Mouse (Mus musculus): ENCODE measurements around the gene Trim72. TPM values are rescaled to one million over a fixed set of nuclear protein-coding genes. Genes with fewer than 3 reads are reported as not detected.

The Trim72 gene
- 0.09 and 0.41 TPM in 2 replicates for polyA plus RNA-seq (2015; fragmentation: Nextera tagmentation; extraction: Ambion mirVana)

- Histone ChIP-seq H3K9ac (0 out of 2 replicates have a peak within 1 kb of the TSS, but pooled peaks have one; percentile 7), H3K4me1 (no peaks in the 10 kb centered on the region; the same call in 1 of the 2 replicates), H3K4me3 (replicated peaks) (peak within 1 kb of the TSS; percentile 20), H3K27me3 (replicated peaks) (no peaks in the 10 kb centered on the region), H3K9me3 (no peaks in the 10 kb centered on the region), H3K27ac (peak within 1 kb of the TSS; percentile 84), H3K36me3 (no peaks in the 10 kb centered on the region), H3K4me2 (peak within 1 kb of the TSS; percentile 50)
- ATAC-seq (ENCODE audit: insufficient read depth, low FRiP score, low read depth), result no peak
- 74% methylated on average over 2 of the region's 2 CpGs for WGBS
These were observed at the start of gene Trim72 for GRCm38 (mm10) chr7:128003688-128004087. Gene Trim72 (plus strand): TSS chr7:128003949.

DNA sequence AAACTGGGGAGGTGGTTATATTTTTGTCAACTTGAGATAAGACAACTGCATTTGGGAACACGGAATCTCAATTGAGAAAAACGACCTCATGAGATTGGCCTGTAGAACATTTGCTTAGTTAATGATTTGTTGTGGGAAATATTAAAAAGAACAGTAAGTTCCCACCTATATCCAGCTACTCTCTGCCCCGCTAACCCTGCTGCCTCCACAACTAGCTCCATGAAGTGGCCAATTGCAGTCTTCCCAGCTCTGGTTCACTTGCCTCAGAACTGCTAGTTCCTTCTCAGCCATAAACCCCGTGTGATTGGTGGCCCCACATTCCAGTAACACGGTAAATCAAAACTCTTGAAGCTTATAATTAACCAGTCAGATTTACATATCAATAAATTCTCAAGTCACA lies 44.4 kb upstream of the Trim72 start:
- Histone ChIP-seq H3K4me1 (no peaks in the 10 kb centered on the region), H3K4me3 (replicated peaks) (no peak overlapping the region), H3K4me2 (no peak overlapping the region), H3K27ac (no peak overlapping the region), H3K27me3 (replicated peaks) (no peaks in the 10 kb centered on the region), H3K9me3 (no peaks in the 10 kb centered on the region), H3K36me3 (no peaks in the 10 kb centered on the region), H3K9ac (no peak overlapping the region)
- WGBS, result 59% methylated on average over 5 of the region's 5 CpGs
- ATAC-seq (ENCODE audit: insufficient read depth, low FRiP score, low read depth), result no peak

DNA sequence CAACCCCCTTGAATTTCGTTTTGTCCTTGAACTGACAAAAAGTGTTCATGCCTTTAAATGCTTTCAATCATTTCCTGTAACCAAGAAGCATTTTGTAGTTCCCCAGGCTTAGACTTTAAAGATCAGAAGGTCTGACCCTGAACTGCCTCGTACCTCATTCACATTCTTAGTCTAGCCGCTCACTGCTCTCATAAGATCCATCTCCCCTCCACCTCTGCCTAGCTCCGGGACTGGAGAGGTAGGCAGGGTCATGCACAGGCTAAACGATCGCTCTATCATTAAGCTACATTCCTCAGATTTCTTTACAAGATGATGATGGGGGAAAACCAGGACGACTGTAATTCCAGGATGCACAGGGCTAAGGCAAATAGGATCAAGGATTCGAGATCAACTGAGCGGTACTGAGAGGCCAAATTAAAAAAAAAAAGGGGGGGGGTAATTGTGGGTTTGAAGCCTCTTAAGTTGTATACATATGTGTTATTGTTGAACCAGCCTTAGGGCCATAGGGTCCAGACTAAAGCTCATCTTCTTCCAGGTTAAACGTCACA lies 37.3 kb upstream of the Trim72 start:
- H3K9ac ChIP-seq, result peak overlapping the region; percentile 91; the same call in 1 of the 2 replicates
- peaks cover 6% of the 10 kb centered on the region for H3K4me1 ChIP-seq
- H3K9me3 ChIP-seq, result no peaks in the 10 kb centered on the region
- H3K36me3 ChIP-seq, result peaks cover 11% of the 10 kb centered on the region
- peak overlapping the region; percentile 90 for H3K27ac ChIP-seq
- no peaks in the 10 kb centered on the region for H3K27me3 ChIP-seq (replicated peaks)
- no peak for ATAC-seq (ENCODE audit: insufficient read depth, low FRiP score, low read depth)
- peak overlapping the region; percentile 67 for H3K4me3 ChIP-seq (replicated peaks)
- WGBS, result 10% methylated on average over 10 of the region's 10 CpGs
- peak overlapping the region; percentile 64 for H3K4me2 ChIP-seq

- under 1% methylated on average over 90 of the region's 92 CpGs for WGBS
- Histone ChIP-seq H3K4me1 (peaks cover 6% of the 10 kb centered on the region), H3K4me3 (replicated peaks) (peak within 1 kb of the TSS; percentile 67), H3K9me3 (no peaks in the 10 kb centered on the region), H3K4me2 (peak within 1 kb of the TSS; percentile 79), H3K27me3 (replicated peaks) (no peaks in the 10 kb centered on the region), H3K9ac (peak within 1 kb of the TSS; percentile 91), H3K36me3 (peaks cover 19% of the 10 kb centered on the region), H3K27ac (peak within 1 kb of the TSS; percentile 90)
- ATAC-seq (ENCODE audit: insufficient read depth, low FRiP score, low read depth), result peak; percentile 94
These were observed 36.5 kb upstream of the Trim72 start, which contains the start of gene Fus for GRCm38 (mm10) chr7:127967004-127967921. Gene Fus (plus strand): TSS chr7:127967457.

DNA sequence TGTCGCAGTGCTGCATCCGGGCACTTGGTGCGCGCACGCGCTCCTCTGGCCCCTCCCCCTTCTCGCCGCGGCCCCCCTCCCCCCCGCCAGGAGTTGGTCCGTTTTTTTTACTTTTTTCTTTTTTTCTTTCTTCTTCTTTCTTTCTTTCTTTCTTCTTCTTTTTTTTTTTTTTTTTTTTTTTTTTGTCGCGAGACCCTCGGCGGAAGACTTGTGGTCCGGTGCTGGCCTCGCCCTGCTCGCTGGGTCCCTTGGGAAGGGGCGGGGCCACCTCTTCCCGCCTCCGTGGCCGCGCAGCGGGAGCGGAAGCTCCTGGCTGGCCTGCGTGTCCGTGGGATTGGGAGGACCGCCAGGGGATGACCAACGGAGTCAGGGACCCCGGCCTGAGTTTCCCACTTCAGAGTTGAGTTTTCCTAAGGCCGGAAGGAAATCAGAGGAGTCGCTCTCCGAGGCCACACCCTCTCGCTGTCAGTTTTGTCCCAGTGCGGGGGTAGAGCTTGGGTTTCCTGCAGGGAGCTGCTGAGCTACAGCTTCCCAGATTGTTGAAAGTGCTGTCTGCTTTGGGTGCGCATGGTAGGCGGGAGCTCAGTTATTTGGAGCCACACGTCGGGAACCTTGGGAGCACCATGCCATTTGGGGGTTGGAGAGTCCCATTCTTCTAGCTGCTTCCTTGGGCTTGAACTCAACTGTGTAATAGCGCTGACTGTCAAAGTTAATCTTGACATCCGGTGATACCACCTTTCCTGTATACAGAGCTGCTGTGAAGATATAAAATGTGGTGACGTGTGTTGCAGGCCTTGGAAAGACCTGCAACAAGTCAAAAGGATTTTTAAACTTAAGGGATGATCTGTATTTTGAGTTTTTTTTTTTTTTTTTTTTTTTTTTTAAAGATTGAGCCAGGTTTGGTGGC lies 35.6 kb upstream of the Trim72 start:
- peak overlapping the region; percentile 90 for H3K27ac ChIP-seq
- H3K27me3 ChIP-seq (replicated peaks), result no peaks in the 10 kb centered on the region
- peaks cover 6% of the 10 kb centered on the region for H3K4me1 ChIP-seq
- H3K4me2 ChIP-seq, result peak overlapping the region; percentile 79
- peak overlapping the region; percentile 91; the same call in 1 of the 2 replicates for H3K9ac ChIP-seq
- no peaks in the 10 kb centered on the region for H3K9me3 ChIP-seq
- 0 out of 2 replicates have a peak, but pooled peaks have one; percentile 38 for ATAC-seq (ENCODE audit: insufficient read depth, low FRiP score, low read depth)
- H3K4me3 ChIP-seq (replicated peaks), result peak overlapping the region; percentile 67
- WGBS, result under 1% methylated on average over 40 of the region's 42 CpGs
- H3K36me3 ChIP-seq, result peaks cover 26% of the 10 kb centered on the region

GRCm38 (mm10) chr7:127974413-127974930 lies 29.3 kb upstream of the Trim72 start:
- Histone ChIP-seq H3K4me3 (replicated peaks) (no peak overlapping the region), H3K4me2 (no peak overlapping the region), H3K27ac (no peak overlapping the region), H3K4me1 (no peaks in the 10 kb centered on the region), H3K9ac (no peak overlapping the region), H3K9me3 (no peaks in the 10 kb centered on the region), H3K36me3 (peaks cover 67% of the 10 kb centered on the region), H3K27me3 (replicated peaks) (no peaks in the 10 kb centered on the region)
- ATAC-seq (ENCODE audit: insufficient read depth, low FRiP score, low read depth), result no peak
- 86% methylated on average over 2 of the region's 2 CpGs for WGBS

- Histone ChIP-seq H3K4me2 (no peak overlapping the region), H3K4me3 (replicated peaks) (no peak overlapping the region), H3K27ac (no peak overlapping the region), H3K27me3 (replicated peaks) (no peaks in the 10 kb centered on the region), H3K36me3 (peaks cover 67% of the 10 kb centered on the region), H3K9me3 (no peaks in the 10 kb centered on the region), H3K4me1 (no peaks in the 10 kb centered on the region), H3K9ac (no peak overlapping the region)
- 94% methylated on average over 2 of the region's 2 CpGs for WGBS
- ATAC-seq (ENCODE audit: insufficient read depth, low FRiP score, low read depth), result no peak
These were observed 24.9 kb upstream of the Trim72 start for GRCm38 (mm10) chr7:127978856-127979255.

DNA sequence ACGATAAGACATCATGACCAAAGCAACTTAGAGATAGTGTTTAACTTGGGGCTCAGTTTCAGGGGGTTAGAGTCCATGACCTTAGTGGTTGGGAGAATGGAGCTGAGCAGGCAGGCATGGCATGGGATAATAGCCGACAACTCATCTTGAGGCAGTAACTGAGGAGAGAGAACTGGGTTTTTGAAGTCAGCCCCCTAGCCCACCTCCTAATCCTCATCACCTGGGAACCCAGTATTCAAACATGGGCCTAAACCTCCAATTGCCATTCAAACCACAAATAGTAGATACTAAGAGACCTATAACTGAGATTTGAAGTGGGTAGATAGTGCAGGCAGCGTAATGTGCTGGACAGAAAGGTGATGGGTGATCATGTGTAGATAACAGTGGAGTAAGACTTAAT lies 23.1 kb upstream of the Trim72 start:
- Histone ChIP-seq H3K36me3 (peaks cover 66% of the 10 kb centered on the region), H3K4me2 (no peak overlapping the region)

DNA sequence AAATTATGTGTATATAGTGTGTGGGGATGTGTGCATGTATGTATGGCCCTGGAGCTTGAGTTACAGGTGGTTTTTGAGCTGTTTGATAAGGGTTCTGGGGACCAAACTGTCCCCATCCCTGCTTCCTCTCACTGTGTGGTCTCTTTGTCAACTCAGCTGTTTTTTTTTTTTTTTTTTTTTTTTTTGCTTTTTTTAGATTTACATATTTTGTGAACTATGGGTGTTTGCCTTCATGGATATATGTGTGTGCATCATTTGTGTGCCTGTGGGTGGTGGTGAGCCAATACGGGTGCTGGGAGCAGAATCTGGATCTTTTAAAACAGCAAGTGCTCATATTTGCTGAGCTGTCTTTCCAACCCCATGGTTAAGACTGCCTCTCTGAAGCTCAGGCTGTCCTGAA lies 14.8 kb upstream of the Trim72 start:
- WGBS, result 72% methylated on average over 1 of the region's 1 CpGs
- Histone ChIP-seq H3K27ac (no peak overlapping the region), H3K4me3 (replicated peaks) (no peak overlapping the region), H3K9ac (no peak overlapping the region), H3K4me2 (no peak overlapping the region), H3K4me1 (no peaks in the 10 kb centered on the region; the same call in 1 of the 2 replicates), H3K27me3 (replicated peaks) (no peaks in the 10 kb centered on the region), H3K36me3 (peaks cover 24% of the 10 kb centered on the region; the same call in 1 of the 2 replicates), H3K9me3 (no peaks in the 10 kb centered on the region)
- ATAC-seq (ENCODE audit: insufficient read depth, low FRiP score, low read depth), result no peak

More for the DNA sequence above, 23.1 kb upstream of the Trim72 start:
- no peaks in the 10 kb centered on the region for H3K27me3 ChIP-seq (replicated peaks)
- 84% methylated on average over 3 of the region's 3 CpGs for WGBS
- H3K4me1 ChIP-seq, result no peaks in the 10 kb centered on the region
- ATAC-seq (ENCODE audit: insufficient read depth, low FRiP score, low read depth), result no peak
- H3K9me3 ChIP-seq, result no peaks in the 10 kb centered on the region
- H3K4me3 ChIP-seq (replicated peaks), result no peak overlapping the region
- no peak overlapping the region for H3K27ac ChIP-seq
- no peak overlapping the region for H3K9ac ChIP-seq

GRCm38 (mm10) chr7:127991643-127992487 lies 11.9 kb upstream of the Trim72 start:
- Histone ChIP-seq H3K27me3 (replicated peaks) (no peaks in the 10 kb centered on the region), H3K4me3 (replicated peaks) (peak overlapping the region; percentile 44; the same call in 1 of the 2 replicates), H3K36me3 (peaks cover 5% of the 10 kb centered on the region; the same call in 1 of the 2 replicates), H3K9ac (no peak overlapping the region), H3K27ac (peak overlapping the region; percentile 84; the same call in 1 of the 2 replicates), H3K4me2 (peak overlapping the region; percentile 63; the same call in 1 of the 2 replicates), H3K4me1 (no peaks in the 10 kb centered on the region; the same call in 1 of the 2 replicates), H3K9me3 (no peaks in the 10 kb centered on the region)
- 45% methylated on average over 6 of the region's 6 CpGs for WGBS
- ATAC-seq (ENCODE audit: insufficient read depth, low FRiP score, low read depth), result peak; percentile 19; the same call in 1 of the 2 replicates
